Mouse (Mus musculus) adrenal gland, postnatal 4 days (tissue): Measurements from ENCODE around the gene Bend3. TPM values are rescaled to one million over a fixed set of nuclear protein-coding genes. Genes with fewer than 3 reads are reported as not detected.
A peak's percentile ranks its signal among the peaks of the same experiment; 100 is the strongest.
"Not testable (repeated sequence)": the region's sequence is repeated elsewhere in the genome, so short reads cannot be mapped to it uniquely, and the experiment has no call there.

Experiments used
- DNase-seq, 2 experiments: peaks; one replicate each; pipeline ENCODE4 v3.0.0; 2021 to 2022; ENCODE audit warnings: low spot score in 2 of 2, mixed read lengths in 2 of 2
- total RNA-seq, 2 experiments: library from RNA; stranded (reverse); gene quantifications; 2 replicates each; pipeline ENCODE4 v1.2.3; 2021

Bend3 gene
- total RNA-seq, 2 experiments from 2014 or later, result 11.0 to 14.0 TPM

DNA sequence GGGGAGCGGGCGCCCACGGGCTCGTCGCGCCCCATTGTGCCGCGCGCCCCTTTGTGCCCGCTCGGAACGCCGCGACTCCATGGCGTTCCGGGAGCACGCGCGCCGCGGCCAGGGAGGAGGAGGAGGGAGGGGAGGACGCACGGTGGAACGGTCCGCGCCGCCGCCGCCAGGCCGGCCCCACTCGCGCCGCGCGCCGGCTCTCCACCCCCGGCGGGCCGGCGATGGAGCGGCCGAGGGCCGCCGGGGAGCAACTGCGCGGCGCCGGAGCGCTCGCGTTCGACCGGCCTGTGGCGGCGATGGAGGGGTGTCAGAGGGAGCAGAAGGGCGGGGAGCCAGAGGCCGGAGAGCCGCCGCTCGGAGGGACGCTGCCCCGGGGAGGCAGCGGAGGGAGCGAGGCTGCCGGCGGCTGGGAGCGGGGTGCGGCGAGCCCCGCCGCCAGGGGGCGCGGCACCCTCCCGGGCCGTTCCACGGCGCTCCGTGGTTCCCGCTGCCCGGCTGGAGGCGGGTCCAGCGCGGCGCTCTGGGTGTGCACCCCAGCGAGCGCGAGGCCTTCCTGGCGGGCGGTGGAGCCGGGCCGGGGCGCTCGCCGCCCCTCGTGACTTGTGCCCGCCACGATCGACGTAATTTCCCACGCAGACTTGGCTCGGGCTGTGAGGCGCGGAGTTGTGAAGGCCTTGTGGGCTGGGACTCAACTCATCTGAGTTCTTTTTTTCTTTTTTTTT lies 966 bp downstream of the Bend3 start:
- peak; percentile 72 to 73 for DNase-seq

DNA sequence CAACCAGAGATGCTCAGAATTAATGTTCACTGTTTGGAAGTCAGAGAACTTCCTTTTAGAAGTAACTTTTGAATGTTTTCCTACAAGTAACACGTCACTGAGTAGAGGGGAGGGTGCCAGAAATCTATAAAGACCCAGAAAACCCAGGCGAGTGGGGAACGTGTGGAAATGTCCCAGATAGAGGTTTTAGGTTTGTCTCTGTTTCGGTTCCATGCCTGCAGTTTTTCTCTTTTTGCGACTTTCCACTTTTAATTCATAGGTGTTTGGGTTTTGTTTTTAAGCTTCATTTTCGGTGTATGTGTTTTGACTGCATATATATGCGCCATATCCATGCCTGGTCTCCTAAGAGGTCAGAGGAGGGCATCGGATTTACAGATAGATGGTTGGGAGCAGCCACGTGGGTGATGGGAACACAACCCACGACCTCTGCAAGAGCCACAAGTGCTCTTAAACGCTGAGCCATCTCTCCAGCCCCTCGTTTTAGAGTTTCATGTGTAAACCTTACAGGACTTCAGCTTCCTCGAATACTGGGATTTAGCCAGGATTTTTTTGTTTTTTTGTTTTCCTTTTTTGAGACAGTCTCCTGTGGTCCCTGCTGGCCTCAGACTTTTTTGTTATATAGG lies 1.7 kb downstream of the Bend3 start:
- no peak for DNase-seq

DNA sequence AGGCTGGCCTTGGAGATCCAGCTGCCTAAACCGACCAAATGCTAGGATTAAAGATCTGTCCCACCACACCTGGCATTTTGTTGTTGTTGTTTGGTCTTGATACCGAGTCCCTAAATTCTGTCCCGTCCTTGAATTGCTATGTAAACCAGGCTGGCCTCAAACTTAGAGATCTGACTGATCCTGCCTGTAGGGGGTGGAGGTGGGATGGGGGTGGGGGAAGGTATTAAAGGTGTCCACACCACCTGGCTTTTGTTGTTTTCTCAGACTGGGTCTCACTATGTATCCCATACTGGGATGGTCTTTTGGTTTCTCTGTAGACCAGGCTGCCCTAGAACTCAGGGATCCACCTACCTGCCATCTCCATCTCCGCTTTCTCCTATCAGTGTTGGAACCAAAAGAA lies 2.5 kb downstream of the Bend3 start:
- no peak for DNase-seq

DNA sequence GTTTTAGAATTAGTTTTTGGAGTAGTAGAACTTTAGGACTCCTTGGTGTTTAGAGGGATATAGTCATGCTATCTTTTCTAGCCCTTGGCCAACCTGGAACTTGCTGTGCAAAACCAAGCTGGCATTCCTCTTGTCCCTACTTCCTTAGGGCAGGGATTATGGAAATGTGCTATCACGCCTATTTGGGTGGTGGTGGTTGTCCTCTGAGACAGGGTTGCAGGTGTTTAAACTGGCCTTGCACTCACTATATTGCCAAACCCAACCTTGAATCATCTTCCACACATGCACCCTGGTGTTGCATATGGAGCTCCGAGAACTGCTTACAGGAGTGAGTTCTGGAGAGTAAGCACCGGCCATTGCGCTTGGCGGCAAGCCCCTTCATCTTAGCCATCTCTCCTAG lies 3.4 kb downstream of the Bend3 start:
- DNase-seq, result no peak

DNA sequence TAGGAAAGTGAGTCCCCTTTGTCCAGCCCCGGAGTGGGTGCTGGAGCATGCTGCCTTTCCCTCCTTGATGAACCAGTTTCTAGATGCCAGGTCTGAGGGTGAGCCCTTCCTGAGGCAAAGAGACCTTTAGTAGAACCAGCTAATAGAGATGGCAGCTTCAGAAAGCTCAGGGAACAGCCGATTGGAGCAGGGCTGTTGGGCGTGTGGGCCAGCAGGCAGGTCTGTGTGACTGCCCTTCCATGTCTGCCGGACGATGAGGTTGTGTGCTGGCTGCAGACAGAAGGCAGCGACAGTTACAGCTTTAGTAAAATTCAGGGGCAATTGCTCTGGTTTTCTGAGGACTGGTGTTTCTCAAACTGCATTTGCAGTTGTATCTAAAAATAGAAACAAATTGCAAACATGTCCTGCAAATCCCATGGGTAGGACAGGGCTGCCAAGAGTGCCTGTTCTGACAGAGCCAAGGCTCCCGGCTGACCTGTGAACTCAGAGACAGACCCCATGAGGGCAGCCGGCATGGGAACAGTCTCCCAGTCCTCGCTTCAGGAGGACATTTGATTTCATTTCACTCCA lies 4.9 kb downstream of the Bend3 start:
- DNase-seq, result no peak

DNA sequence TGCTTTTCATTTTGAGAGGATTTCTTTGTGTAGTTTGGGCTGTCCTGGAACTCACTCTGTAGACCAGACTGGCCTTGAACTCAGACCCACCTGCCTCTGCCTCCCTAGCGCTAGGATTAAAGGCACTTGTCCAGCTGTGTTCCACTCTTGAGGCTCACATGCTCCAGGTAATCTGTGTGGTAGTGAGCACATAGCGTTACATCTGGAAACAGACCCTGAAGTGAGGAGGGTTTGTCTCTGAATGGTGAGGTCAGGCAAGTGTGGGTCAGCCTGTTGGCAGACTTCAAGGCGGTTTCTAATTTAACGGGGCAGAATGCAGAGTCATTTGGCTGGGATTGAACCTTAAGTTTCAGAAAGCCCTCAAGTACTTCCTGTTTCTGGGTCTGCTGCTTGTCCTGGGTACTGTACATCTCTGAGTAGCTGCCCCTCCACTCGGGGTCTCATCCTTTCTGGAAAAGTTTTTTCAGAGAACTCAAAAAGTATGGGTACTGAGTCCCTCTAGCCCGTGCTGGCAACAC lies 7.2 kb downstream of the Bend3 start:
- DNase-seq, result no peak

DNA sequence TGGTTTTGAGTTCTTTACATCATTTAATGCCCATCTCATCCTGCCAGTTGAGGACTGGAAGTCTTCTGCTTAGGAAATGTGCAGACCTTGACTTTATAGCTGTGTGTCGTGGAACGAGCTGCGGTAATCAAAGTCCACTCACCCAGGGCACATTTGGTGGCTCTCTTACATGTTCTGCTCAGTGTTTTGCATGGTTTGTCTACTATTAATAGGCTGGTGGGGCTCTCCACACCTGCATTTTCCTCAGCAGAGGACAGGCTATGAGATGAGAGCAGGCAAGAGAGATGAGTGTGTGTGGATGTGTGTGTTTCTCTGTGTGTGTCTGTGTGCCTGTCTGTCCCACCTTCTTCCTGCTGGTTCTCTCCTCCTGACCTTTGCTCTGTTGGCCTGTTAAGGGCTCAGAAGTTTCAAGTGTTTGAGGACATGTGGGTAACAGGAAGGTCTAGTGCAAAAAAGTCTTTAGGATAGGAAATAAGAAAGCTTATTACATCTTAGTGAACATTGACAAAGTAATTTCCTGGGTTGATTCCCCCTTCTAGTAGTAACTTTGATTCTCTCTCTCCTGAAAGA lies 8.9 kb downstream of the Bend3 start:
- DNase-seq, result no peak

DNA sequence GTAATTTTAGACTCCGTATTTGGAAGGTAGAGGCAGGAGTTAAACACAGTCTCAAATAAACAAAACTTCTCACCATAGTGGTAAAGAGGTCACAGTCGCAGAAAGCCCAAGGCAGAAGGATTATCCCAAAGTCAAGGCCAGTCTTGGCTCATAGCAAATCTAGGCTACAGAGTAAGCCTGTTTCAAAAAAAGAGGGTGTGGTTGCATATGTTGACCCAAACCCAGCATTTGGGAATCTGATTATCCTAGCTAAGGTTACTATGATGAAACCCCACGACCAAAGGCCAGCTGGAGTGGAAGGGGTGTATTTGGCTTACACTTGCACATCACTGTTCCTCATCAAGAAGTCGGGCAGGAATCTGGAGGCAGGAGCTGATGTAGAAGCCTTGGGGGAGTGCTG lies 9.6 kb downstream of the Bend3 start:
- no peak for DNase-seq

DNA sequence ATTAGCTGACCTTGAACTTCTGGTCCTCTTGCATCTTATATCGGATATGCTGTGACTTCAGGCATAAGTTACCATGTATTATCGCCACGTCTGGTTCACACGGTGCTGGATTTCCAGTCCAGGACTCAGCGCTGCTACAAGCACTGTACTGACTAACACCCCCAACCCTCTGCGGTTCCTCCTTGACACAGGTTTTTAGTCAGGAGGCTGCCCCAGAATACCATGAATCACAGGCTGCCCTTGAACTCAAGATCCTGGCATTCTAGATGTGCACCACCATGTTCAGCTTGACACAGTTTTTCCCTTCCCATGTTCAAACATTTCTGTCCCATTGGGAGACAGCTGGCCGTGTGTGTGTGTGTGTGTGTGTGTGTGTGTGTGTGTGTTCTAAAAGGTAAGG lies 10.5 kb downstream of the Bend3 start:
- no peak for DNase-seq

DNA sequence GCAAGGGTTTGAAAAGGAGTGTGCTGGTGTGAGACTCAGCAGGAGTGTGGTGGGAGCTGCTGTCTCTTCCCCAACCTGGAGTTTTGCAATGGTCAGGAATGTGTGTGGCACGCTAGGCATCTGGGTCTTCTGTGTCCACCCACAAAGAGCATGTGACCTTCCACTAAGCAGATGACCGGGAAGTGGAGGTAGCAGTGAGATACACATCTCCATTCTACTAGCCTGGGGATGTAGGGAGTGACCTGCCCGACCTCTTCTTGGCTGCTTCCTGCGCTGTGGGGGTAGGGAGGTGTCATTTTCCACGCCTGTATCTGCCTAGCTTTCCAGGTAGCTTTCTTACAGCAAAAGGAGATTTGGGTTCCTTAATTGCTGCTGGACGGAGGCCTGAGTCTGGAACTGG lies 10.9 kb downstream of the Bend3 start:
- no peak for DNase-seq

DNA sequence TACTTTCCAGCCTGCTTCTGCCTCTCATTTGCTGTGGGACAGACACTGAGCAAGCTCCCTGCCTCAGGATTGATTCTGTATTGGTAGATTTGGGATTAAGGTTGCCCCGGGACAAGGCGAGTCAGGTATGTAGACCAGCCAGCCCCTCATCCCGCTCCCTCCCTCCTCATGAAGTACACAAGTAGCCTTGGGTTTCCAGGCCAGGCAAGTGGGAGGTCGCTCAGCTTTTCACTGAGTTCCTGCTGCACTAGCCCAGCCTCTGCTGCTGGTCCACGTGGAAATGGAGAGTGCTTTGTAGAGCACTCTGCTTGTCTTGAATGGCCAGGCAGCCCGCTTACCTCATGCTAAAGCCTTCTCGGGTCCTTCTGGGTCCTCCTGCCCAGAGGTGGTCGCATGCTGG lies 11.4 kb downstream of the Bend3 start:
- no peak for DNase-seq

DNA sequence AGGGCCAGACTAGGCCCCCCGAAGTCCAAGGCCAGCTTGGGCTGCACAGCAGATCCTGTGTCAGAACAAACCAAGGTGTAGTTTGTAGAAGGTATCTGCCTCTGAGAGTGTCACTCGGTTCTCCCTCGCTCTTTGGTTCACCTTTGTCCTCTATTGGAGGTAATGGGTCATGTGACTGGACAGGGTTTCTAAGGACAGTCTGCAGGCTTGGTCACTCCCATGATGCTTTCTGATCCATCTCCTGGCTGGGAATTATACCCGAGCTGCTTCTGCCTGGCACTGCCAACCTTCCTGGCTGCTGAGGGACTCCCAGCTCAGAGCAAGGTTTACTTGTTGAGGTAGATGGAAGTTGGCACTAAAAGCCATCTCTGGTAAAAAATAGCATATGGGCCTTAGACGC lies 12.2 kb downstream of the Bend3 start:
- DNase-seq, result no peak

DNA sequence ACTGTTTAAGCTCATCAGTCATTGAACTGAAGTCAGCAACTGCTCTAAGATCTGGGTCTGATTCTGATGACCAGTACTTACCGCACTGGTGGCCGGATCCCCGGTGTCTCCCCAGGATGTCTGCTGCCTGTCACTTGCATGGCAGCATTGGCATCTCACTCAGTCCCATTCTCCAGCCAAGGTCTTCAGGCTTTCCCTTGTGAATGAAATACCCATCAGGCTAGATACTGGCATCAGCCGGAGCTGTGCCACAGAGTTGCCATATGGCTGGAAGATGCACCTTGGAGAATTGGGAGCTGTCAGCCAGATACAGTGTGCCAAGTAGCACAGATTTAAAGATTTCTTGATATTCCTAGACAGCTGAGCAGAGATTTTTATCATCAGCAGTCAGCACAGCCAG lies 24.0 kb downstream of the Bend3 start:
- no peak for DNase-seq

DNA sequence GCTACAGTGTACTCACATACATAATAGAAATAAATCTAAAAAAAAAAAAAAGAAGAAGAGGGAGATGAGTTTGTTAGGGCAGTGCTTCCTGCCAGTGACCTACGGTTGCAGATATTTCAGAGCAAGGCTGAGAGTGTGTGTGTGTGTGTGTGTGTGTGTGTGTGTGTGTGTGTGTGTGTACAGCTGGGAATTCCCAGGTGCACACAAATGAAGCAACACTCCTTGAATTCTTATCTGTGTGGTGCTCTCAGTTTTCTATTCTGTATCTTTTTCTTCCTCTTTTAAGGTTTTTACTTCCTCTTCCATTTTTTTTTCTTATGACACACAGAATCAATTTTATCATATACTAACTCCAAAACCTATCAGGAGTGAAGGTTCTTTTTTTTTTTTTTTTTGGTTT lies 25.7 kb downstream of the Bend3 start:
- no peak for DNase-seq

DNA sequence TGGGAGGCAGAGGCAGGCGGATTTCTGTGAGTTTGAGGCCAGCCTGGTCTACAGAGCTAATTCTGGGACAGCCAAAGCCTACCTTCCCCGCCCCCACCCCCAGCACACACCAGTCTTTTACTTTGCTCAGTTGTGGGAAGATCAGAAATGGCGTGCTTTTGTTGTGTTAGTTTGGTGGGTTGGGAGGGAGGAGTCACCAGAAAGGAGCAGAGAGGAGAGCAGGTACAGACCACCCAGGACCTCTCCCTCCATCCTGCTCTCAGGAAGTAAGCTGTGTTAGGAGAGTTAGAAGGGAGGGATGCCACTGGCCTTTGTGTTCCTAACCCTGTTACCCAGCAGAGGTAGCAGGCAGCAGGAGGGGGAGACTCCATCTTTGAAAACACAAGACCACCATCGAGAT lies 28.4 kb downstream of the Bend3 start:
- DNase-seq, result no peak

DNA sequence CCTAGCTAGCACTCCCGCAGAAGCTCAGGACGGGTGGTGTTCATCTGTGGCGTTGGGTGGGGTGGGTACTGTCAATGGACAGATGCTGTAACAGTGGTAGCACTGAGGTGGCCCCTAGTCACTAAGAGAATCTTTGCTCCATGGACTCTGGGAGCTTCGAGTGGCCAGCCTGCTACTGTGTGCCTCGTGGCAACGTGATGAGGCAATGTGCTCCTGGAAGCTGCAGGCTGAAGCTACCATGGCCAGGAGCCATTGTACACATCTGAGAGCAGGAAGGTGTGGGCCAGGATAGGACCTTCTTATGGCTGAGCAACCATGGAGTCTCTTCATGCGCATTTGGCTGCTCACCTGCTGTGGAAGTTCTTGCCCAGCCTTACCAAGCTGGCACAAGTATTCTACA lies 30.6 kb downstream of the Bend3 start:
- no peak for DNase-seq

DNA sequence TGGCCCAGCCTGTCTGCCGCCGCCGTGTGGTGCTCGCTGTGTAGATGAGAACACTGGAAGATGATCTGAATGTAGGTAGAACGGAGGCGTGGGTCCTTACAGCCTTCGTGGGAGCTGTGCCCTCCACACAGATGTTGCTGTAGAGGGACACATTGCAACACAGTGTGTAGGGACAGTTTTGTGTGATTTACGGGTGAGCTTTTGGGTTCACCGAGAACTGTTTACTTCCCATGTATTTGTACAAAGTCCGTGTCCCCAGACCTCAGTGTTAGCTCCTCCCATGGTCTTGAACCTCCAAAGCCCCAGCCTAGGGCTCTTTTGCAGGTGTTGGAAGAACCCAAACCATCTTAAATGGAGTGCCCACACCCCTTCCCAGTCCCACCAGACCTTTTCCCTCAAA lies 34.3 kb downstream of the Bend3 start:
- no peak for DNase-seq

DNA sequence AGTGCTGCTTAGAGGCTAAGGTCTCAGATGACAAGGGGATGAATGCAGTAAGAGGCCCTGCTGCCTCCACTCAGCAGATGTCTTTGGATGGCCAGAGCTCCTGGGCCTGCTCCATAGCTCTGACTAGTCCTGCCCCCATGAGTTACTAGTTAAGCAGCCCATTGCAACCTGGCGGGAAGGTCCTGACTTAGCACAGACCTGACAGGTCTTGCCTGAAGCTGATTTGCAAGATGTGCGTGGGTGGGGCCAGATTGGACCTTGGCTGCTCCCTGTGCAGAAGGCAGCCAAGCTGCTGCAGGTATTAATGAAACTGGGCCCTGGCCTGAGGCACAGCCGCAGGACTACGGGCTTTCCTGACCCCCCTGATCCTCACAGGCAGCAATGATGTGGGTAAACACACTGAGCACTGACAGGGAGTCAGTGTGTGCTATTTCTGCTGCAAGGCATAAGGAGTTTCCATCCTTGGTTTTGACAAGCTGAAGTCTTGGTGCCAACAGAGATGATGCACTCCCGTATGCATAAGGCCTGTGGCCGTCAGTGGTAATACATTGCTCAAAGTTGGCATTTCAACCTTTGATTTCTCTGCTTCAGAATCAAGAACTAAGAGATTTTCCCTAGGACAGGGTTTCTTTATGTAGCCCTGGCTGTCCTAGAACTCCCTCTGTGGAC lies 38.5 kb downstream of the Bend3 start:
- no peak for DNase-seq

DNA sequence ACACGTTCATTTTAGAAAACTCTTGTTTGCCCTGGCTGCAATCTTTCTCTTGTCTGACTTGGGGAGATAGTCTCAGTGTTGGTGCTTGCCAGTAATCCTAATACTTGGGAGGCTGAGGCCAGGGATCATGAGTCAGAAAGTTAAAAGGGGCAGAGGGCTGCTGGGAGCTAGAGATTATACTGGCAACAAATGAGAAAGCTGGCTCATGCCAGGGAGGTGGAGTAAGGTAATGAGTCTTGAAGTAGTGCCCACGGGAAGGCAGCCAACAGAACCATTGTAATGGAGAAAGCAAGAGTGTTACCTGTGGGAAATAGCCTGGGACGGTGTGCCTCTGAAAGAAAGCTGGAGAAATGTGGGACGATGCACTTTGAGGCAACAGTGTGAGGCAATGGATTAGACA lies 39.2 kb downstream of the Bend3 start:
- no peak for DNase-seq

DNA sequence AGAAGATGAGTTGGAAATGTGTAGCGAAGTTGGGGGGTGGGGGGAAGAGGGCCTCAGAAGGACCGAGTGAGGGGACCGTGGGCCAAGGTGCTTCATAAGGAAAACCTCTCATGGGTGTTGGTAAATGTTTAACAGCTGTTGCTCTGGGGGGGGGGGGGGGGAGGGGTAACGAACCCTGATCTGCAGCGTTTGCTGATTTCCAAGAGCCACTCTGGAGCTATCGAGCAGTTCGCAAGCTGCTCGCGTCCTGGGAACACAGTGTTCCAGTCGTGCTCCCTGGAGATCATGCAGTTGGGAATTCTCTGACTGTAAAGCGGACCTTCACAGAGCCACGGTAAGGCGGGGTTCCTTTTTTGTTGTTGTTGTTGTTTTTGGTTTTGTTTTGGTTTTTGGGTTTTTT lies 39.7 kb downstream of the Bend3 start:
- no peak for DNase-seq

DNA sequence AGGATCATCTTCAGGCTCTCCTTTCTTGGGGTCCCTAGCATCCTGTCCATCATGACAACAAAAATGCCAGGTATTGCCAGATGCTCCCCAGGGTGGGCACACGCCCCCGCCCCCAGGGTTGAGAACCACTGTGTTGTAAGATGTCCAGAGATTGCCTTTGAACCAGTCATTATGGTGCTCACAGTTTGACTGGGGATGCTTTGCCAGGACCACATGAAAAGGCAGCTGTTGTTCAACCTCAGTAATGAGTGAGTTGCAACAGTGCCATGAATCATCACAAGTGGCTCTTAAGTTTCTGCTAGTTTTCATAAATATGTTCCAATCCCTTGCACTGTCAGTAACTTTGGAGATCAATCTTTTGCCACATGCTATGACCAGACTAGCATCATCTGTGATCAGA lies 41.3 kb downstream of the Bend3 start:
- no peak for DNase-seq

DNA sequence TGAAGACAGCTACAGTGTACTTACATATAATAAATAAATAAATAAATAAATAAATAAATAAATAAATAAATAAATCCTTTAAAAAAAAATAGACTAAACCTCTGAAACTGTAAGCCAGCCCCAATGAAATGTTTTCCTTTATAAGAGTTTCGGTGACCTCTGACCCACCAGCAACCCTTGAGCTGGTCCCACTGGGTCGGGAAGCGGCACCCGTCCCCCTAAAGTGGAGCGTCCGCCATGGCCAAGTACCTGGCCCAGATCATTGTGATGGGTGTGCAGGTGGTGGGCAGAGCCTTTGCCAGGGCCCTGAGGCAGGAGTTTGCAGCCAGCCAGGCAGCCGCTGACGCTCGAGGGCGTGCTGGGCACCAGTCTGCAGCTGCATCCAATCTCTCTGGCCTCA lies 45.3 kb downstream of the Bend3 start, which contains the start of gene Gm9803:
Gene Gm9803 (plus strand): TSS at position 154 of the 400 bp plus-strand sequence.
- not testable (repeated sequence) for DNase-seq
